Comparison of ENCODE assay signal across 14 mouse cellular contexts in genomic region chr11:79669947-79670346, GRCm38 (mm10).
DNase-seq lines count a peak whose midpoint lies in the region; ATAC-seq and TF ChIP-seq lines count a peak whose summit lies in the region.
"Had no signal": no experiment of that assay in that cellular context is flagged by ENCODE, and none has a peak within 500 bp of the region (broad histone marks: within the 10 kb centered on the region; RNA-seq: fewer than 3 reads in every experiment).

No protein-coding gene starts in this region.

- no peaks in the 10 kb centered on the region for H3K27me3 ChIP-seq in hindbrain, embryonic 10.5 days (ENCODE audit: insufficient read depth, poor library complexity, severe bottlenecking)
- no peaks in the 10 kb centered on the region for H3K27me3 ChIP-seq in hindbrain, embryonic 16.5 days (replicated peaks; ENCODE audit: control insufficient read depth, insufficient read depth, low read length)
- no peaks in the 10 kb centered on the region for H3K27me3 ChIP-seq in liver, postnatal 0 days (ENCODE audit: insufficient read depth, low read length)
- peaks cover 4% of the 10 kb centered on the region for H3K27me3 ChIP-seq in liver, embryonic 11.5 days (replicated peaks; ENCODE audit: control insufficient read depth, insufficient read depth, low read length)
- no peaks in the 10 kb centered on the region for H3K27me3 ChIP-seq in hindbrain, postnatal 0 days (ENCODE audit: insufficient read depth, low read length)
- H3K27me3 ChIP-seq: forebrain, embryonic 15.5 days; hindbrain, embryonic 15.5 days had no signal

- peak overlapping the region; percentile 81 for H3K27ac ChIP-seq in hindbrain, embryonic 10.5 days
- no peak overlapping the region for H3K27ac ChIP-seq in hindbrain, embryonic 16.5 days (ENCODE audit: low read depth, low read length)
- H3K27ac ChIP-seq in liver, postnatal 0 days (ENCODE audit: low read depth): peak overlapping the region; percentile 29; the same call in 1 of the 2 replicates
- no peak overlapping the region for H3K27ac ChIP-seq in liver, embryonic 11.5 days (ENCODE audit: low read depth, low read length)
- 0 out of 2 replicates have a peak overlapping the region, but pooled peaks have one; percentile 15 for H3K27ac ChIP-seq in hindbrain, postnatal 0 days
- H3K27ac ChIP-seq: hindbrain, embryonic 15.5 days had no signal

- ATAC-seq in hindbrain, embryonic 16.5 days: no peak
- ATAC-seq in liver, postnatal 0 days: peak; percentile 15; the same call in 1 of the 2 replicates
- ATAC-seq in liver, embryonic 11.5 days (replicated peaks; ENCODE audit: low FRiP score): no peak
- ATAC-seq in hindbrain, postnatal 0 days: no peak

- no peak overlapping the region for H3K4me3 ChIP-seq in hindbrain, embryonic 10.5 days
- no peak overlapping the region for H3K4me3 ChIP-seq in hindbrain, embryonic 16.5 days (ENCODE audit: low read length)
- H3K4me3 ChIP-seq in liver, postnatal 0 days (ENCODE audit: low read depth, low read length): no peak overlapping the region
- no peak overlapping the region for H3K4me3 ChIP-seq in liver, embryonic 11.5 days (ENCODE audit: low read depth, low read length)
- no peak overlapping the region for H3K4me3 ChIP-seq in hindbrain, postnatal 0 days (ENCODE audit: low read length)
- H3K4me3 ChIP-seq: forebrain, embryonic 15.5 days; hindbrain, embryonic 15.5 days; myocyte had no signal

- no peak overlapping the region for H3K9ac ChIP-seq in hindbrain, embryonic 16.5 days (ENCODE audit: low read depth, low read length)
- no peak overlapping the region for H3K9ac ChIP-seq in liver, postnatal 0 days (replicated peaks)
- no peak overlapping the region for H3K9ac ChIP-seq in liver, embryonic 11.5 days (ENCODE audit: low read depth, low read length)
- H3K9ac ChIP-seq in hindbrain, postnatal 0 days (replicated peaks; ENCODE audit: low read length): no peak overlapping the region
- H3K9ac ChIP-seq: forebrain, embryonic 15.5 days; hindbrain, embryonic 15.5 days had no signal

- TF ChIP-seq CTCF in liver, postnatal 0 days (IDR thresholded peaks at IDR 0.05; ENCODE audit: low read depth): no peak
- no peak for TF ChIP-seq CTCF in hindbrain, postnatal 0 days (IDR thresholded peaks at IDR 0.05; ENCODE audit: low read depth)

- peaks cover 73% of the 10 kb centered on the region for H3K4me1 ChIP-seq in hindbrain, embryonic 10.5 days (replicated peaks)
- H3K4me1 ChIP-seq in hindbrain, embryonic 16.5 days (ENCODE audit: control insufficient read depth, insufficient read depth, low read depth, low read length): peaks cover 7% of the 10 kb centered on the region
- H3K4me1 ChIP-seq in liver, postnatal 0 days (ENCODE audit: insufficient read depth): peaks cover 43% of the 10 kb centered on the region
- H3K4me1 ChIP-seq in liver, embryonic 11.5 days (replicated peaks; ENCODE audit: control insufficient read depth, insufficient read depth, low read length): peaks cover 21% of the 10 kb centered on the region
- H3K4me1 ChIP-seq in hindbrain, postnatal 0 days (ENCODE audit: insufficient read depth, low read length): peaks cover 5% of the 10 kb centered on the region; the same call in 1 of the 2 replicates

- H3K36me3 ChIP-seq in hindbrain, embryonic 10.5 days: no peaks in the 10 kb centered on the region
- no peaks in the 10 kb centered on the region for H3K36me3 ChIP-seq in hindbrain, embryonic 16.5 days (ENCODE audit: control insufficient read depth, insufficient read depth, low read length)
- H3K36me3 ChIP-seq in liver, postnatal 0 days (replicated peaks; ENCODE audit: insufficient read depth, low read length): no peaks in the 10 kb centered on the region
- H3K36me3 ChIP-seq in liver, embryonic 11.5 days (ENCODE audit: control insufficient read depth, insufficient read depth, low read length): no peaks in the 10 kb centered on the region
- no peaks in the 10 kb centered on the region for H3K36me3 ChIP-seq in hindbrain, postnatal 0 days (ENCODE audit: insufficient read depth, low read length)
- H3K36me3 ChIP-seq: forebrain, embryonic 15.5 days; hindbrain, embryonic 15.5 days had no signal

- TF ChIP-seq EP300 in liver, postnatal 0 days (IDR thresholded peaks at IDR 0.05; ENCODE audit: low read depth): no peak

- H3K4me2 ChIP-seq in hindbrain, embryonic 16.5 days (ENCODE audit: low read length): no peak overlapping the region
- H3K4me2 ChIP-seq in liver, postnatal 0 days (ENCODE audit: low read depth, low read length): no peak overlapping the region
- H3K4me2 ChIP-seq in liver, embryonic 11.5 days: no peak overlapping the region
- H3K4me2 ChIP-seq in hindbrain, postnatal 0 days (ENCODE audit: low read depth, low read length): no peak overlapping the region
- H3K4me2 ChIP-seq: forebrain, embryonic 15.5 days; hindbrain, embryonic 15.5 days had no signal

- 55% methylated on average over 3 of the region's 3 CpGs for WGBS in hindbrain, embryonic 10.5 days
- WGBS in hindbrain, embryonic 16.5 days: 46% methylated on average over 3 of the region's 3 CpGs
- WGBS in liver, postnatal 0 days (ENCODE audit: insufficient replicate concordance): 37% methylated on average over 3 of the region's 3 CpGs
- 34% methylated on average over 3 of the region's 3 CpGs for WGBS in liver, embryonic 11.5 days
- 54% methylated on average over 3 of the region's 3 CpGs for WGBS in hindbrain, postnatal 0 days

- peak; percentile 35 for DNase-seq in hindbrain, embryonic 10.5 days (ENCODE audit: low spot score)
- DNase-seq in liver, postnatal 0 days: no peak
- no peak for DNase-seq in liver, embryonic 11.5 days (ENCODE audit: low spot score)
- no peak for DNase-seq in hindbrain, postnatal 0 days (ENCODE audit: low spot score)
- DNase-seq in yolk sac, embryonic 10.5 days (ENCODE audit: low spot score): peak; percentile 45
- no peak for DNase-seq in ovary, postnatal 14 days (ENCODE audit: low spot score)
- DNase-seq in gastrocnemius, adult 8-10 months (ENCODE audit: low spot score in 2 of 2): no peak
- DNase-seq: cerebellum, adult 8-10 months; heart, adult 18-20 months; right cerebral cortex, adult 18-20 months had no signal

- H3K9me3 ChIP-seq in hindbrain, embryonic 10.5 days: no peaks in the 10 kb centered on the region
- no peaks in the 10 kb centered on the region for H3K9me3 ChIP-seq in hindbrain, embryonic 16.5 days (ENCODE audit: control insufficient read depth, low read length)
- H3K9me3 ChIP-seq in liver, postnatal 0 days (ENCODE audit: low read length): no peaks in the 10 kb centered on the region
- H3K9me3 ChIP-seq in liver, embryonic 11.5 days (ENCODE audit: control insufficient read depth, low read length): no peaks in the 10 kb centered on the region
- H3K9me3 ChIP-seq in hindbrain, postnatal 0 days (ENCODE audit: low read length): no peaks in the 10 kb centered on the region
- H3K9me3 ChIP-seq: forebrain, embryonic 15.5 days; hindbrain, embryonic 15.5 days had no signal

Comparison
In these comparisons a context has a peak if more than half of its experiments do, and no peak if none do; other contexts are left out.
1. DNase-seq: peak in hindbrain, embryonic 10.5 days (single experiment) and yolk sac, embryonic 10.5 days (single experiment); none in liver, postnatal 0 days (single experiment), liver, embryonic 11.5 days (single experiment), hindbrain, postnatal 0 days (single experiment), ovary, postnatal 14 days (single experiment) and gastrocnemius, adult 8-10 months (0 of 2).
2. H3K27ac ChIP-seq: peak in hindbrain, embryonic 10.5 days (single experiment), liver, postnatal 0 days (single experiment) and hindbrain, postnatal 0 days (single experiment); none in hindbrain, embryonic 16.5 days (single experiment) and liver, embryonic 11.5 days (single experiment).